In genomic region chr14:38703894-38704293, GRCm38 (mm10) we compare ENCODE assay signal across 23 mouse cellular contexts.
DNase-seq lines count a peak whose midpoint lies in the region; ATAC-seq and TF ChIP-seq lines count a peak whose summit lies in the region.
"Had no signal": no experiment of that assay in that cellular context is flagged by ENCODE, and none has a peak within 500 bp of the region (broad histone marks: within the 10 kb centered on the region; RNA-seq: fewer than 3 reads in every experiment).

No protein-coding gene starts in this region.

- H3K4me3 ChIP-seq in forebrain, embryonic 14.5 days (ENCODE audit: low read depth, low read length): no peak overlapping the region
- no peak overlapping the region for H3K4me3 ChIP-seq in forebrain, embryonic 15.5 days
- no peak overlapping the region for H3K4me3 ChIP-seq in midbrain, embryonic 16.5 days (ENCODE audit: low read depth, low read length)
- H3K4me3 ChIP-seq: erythroblast, embryonic 14.5 days; limb, embryonic 10.5 days; neural tube, embryonic 13.5 days had no signal

- no peak for TF ChIP-seq POLR2A in brain, embryonic 14.5 days (IDR thresholded peaks at IDR 0.05; ENCODE audit: borderline replicate concordance, extremely low read depth, insufficient read depth, insufficient read length, poor library complexity, severe bottlenecking)

- H3K9me3 ChIP-seq in forebrain, embryonic 14.5 days (replicated peaks; ENCODE audit: control insufficient read depth, low read length): no peaks in the 10 kb centered on the region
- H3K9me3 ChIP-seq in forebrain, embryonic 15.5 days: no peaks in the 10 kb centered on the region
- no peaks in the 10 kb centered on the region for H3K9me3 ChIP-seq in midbrain, embryonic 16.5 days (replicated peaks; ENCODE audit: control insufficient read depth, low read length, poor library complexity, severe bottlenecking)
- H3K9me3 ChIP-seq: limb, embryonic 10.5 days; neural tube, embryonic 13.5 days had no signal

- H3K4me2 ChIP-seq in forebrain, embryonic 14.5 days (ENCODE audit: low read length): no peak overlapping the region
- H3K4me2 ChIP-seq in forebrain, embryonic 15.5 days (replicated peaks): no peak overlapping the region
- no peak overlapping the region for H3K4me2 ChIP-seq in midbrain, embryonic 16.5 days (ENCODE audit: low read length)
- H3K4me2 ChIP-seq: neural tube, embryonic 13.5 days had no signal

- 3% methylated on average over 4 of the region's 4 CpGs for WGBS in forebrain, embryonic 14.5 days
- WGBS in forebrain, embryonic 15.5 days: 13% methylated on average over 4 of the region's 4 CpGs
- WGBS in midbrain, embryonic 16.5 days: 16% methylated on average over 4 of the region's 4 CpGs

- no peak for TF ChIP-seq CTCF in brain, embryonic 14.5 days (IDR thresholded peaks at IDR 0.05; ENCODE audit: borderline replicate concordance, extremely low read depth, insufficient read depth, insufficient read length)

- H3K4me1 ChIP-seq in forebrain, embryonic 14.5 days (ENCODE audit: control insufficient read depth, insufficient read depth, low read length): peaks cover 7% of the 10 kb centered on the region; the same call in 1 of the 2 replicates
- H3K4me1 ChIP-seq in forebrain, embryonic 15.5 days: peaks cover 15% of the 10 kb centered on the region
- H3K4me1 ChIP-seq in midbrain, embryonic 16.5 days (ENCODE audit: control insufficient read depth, insufficient read depth, low read length): peaks cover 7% of the 10 kb centered on the region; the same call in 1 of the 2 replicates
- H3K4me1 ChIP-seq: limb, embryonic 10.5 days; neural tube, embryonic 13.5 days had no signal

- H3K9ac ChIP-seq in forebrain, embryonic 14.5 days (ENCODE audit: low read length): no peak overlapping the region
- no peak overlapping the region for H3K9ac ChIP-seq in forebrain, embryonic 15.5 days (replicated peaks)
- H3K9ac ChIP-seq in midbrain, embryonic 16.5 days (ENCODE audit: low read depth, low read length): no peak overlapping the region
- H3K9ac ChIP-seq: neural tube, embryonic 13.5 days had no signal

- no peak overlapping the region for H3K27ac ChIP-seq in forebrain, embryonic 14.5 days (ENCODE audit: low read depth, low read length)
- no peak overlapping the region for H3K27ac ChIP-seq in forebrain, embryonic 15.5 days (replicated peaks)
- 0 out of 2 replicates have a peak overlapping the region, but pooled peaks have one; percentile 13 for H3K27ac ChIP-seq in midbrain, embryonic 16.5 days (ENCODE audit: low read length)
- H3K27ac ChIP-seq: limb, embryonic 10.5 days; neural tube, embryonic 13.5 days had no signal

- ATAC-seq in forebrain, embryonic 14.5 days: peak; percentile 23; the same call in 1 of the 2 replicates
- ATAC-seq in forebrain, embryonic 15.5 days (replicated peaks): no peak
- no peak for ATAC-seq in midbrain, embryonic 16.5 days
- ATAC-seq: activated CD4-positive, CD25-positive, alpha-beta regulatory T cell, adult 4 months; inflammation-experienced regulatory T-cells, adult 6 months had no signal

- H3K27me3 ChIP-seq in forebrain, embryonic 14.5 days (replicated peaks; ENCODE audit: control insufficient read depth, insufficient read depth, low read length): no peaks in the 10 kb centered on the region
- H3K27me3 ChIP-seq in forebrain, embryonic 15.5 days: no peaks in the 10 kb centered on the region
- H3K27me3 ChIP-seq in midbrain, embryonic 16.5 days (ENCODE audit: control insufficient read depth, insufficient read depth, low read depth, low read length): no peaks in the 10 kb centered on the region
- H3K27me3 ChIP-seq: neural tube, embryonic 13.5 days had no signal

- H3K36me3 ChIP-seq in forebrain, embryonic 14.5 days (ENCODE audit: control insufficient read depth, insufficient read depth, low read length): no peaks in the 10 kb centered on the region
- H3K36me3 ChIP-seq in forebrain, embryonic 15.5 days: no peaks in the 10 kb centered on the region
- no peaks in the 10 kb centered on the region for H3K36me3 ChIP-seq in midbrain, embryonic 16.5 days (ENCODE audit: control insufficient read depth, insufficient read depth, low read length)
- H3K36me3 ChIP-seq: limb, embryonic 10.5 days; neural tube, embryonic 13.5 days had no signal

- peak; percentile 25 to 30 for DNase-seq in cerebellum, postnatal 10 days
- DNase-seq in cerebellum, adult 9-10 months: no peak
- DNase-seq in forebrain, embryonic 14.5 days (ENCODE audit: low spot score): peak; percentile 16
- DNase-seq in brain, embryonic 14.5 days (ENCODE audit: low read depth): peak; percentile 54
- no peak for DNase-seq in adrenal gland, postnatal 4 days (ENCODE audit: low spot score in 2 of 2)
- DNase-seq in thymus, adult 18-20 months: no peak
- DNase-seq: adrenal gland, postnatal 10 days; cerebellum, adult 11-12 months; gastrocnemius, postnatal 25 days; kidney, adult 9 months; kidney, postnatal 36 days; lung, adult 18-20 months; lung, postnatal 14 days; right cerebral cortex, postnatal 14 days; spleen, adult 18-20 months; thymus, postnatal 36 days had no signal

Comparison
In these comparisons a context has a peak if more than half of its experiments do, and no peak if none do; other contexts are left out.
1. DNase-seq: peak in cerebellum, postnatal 10 days (2 of 2), forebrain, embryonic 14.5 days (single experiment) and brain, embryonic 14.5 days (single experiment); none in cerebellum, adult 9-10 months (single experiment), adrenal gland, postnatal 4 days (0 of 2) and thymus, adult 18-20 months (0 of 2).